Mouse (Mus musculus): Measurements from ENCODE around the gene Ift81. TPM values are rescaled to one million over a fixed set of nuclear protein-coding genes. Genes with fewer than 3 reads are reported as not detected.
A peak's percentile ranks its signal among the peaks of the same experiment; 100 is the strongest.

Gene Ift81
- total RNA-seq, 1 experiment = 7.4 TPM

- in situ Hi-C loops (cut with MboI; ENCODE audit: low sequenced_read_pairs in 2 of 2, unreplicated experiment in 2 of 2) = no loop called here
- H3K27ac ChIP-seq (ENCODE audit: insufficient read depth, low read depth, low read length, poor library complexity, severe bottlenecking) = no peak overlapping the region
- H3K9ac ChIP-seq (ENCODE audit: insufficient read depth, low read depth, low read length, poor library complexity, severe bottlenecking) = no peak overlapping the region
- no peak overlapping the region for H3K4me3 ChIP-seq (ENCODE audit: insufficient read depth in 1 of 2, low read depth in 1 of 2, low read length in 2 of 2, poor library complexity in 1 of 2, severe bottlenecking in 1 of 2)
- no peak for TF ChIP-seq HCFC1 (IDR thresholded peaks at IDR 0.05; ENCODE audit: borderline replicate concordance, insufficient read depth, low read length)
- TF ChIP-seq CHD2 (IDR thresholded peaks at IDR 0.05; ENCODE audit: low read depth, low read length) = no peak
- TF ChIP-seq MAFK (IDR thresholded peaks at IDR 0.05; ENCODE audit: insufficient read depth, low read depth, low read length) = no peak
- no peak for TF ChIP-seq ZC3H11A (IDR thresholded peaks at IDR 0.05; ENCODE audit: borderline replicate concordance, low read depth, low read length)
- no peak for TF ChIP-seq ZNF384 (IDR thresholded peaks at IDR 0.05; ENCODE audit: low read depth, low read length)
- no peaks in the 10 kb centered on the region for H3K36me3 ChIP-seq (ENCODE audit: control insufficient read depth, insufficient read depth, low read length, poor library complexity, severe bottlenecking)
- peaks cover 13 to 37% of the 10 kb centered on the region in 2 experiments for H3K4me1 ChIP-seq (ENCODE audit: control insufficient read depth in 2 of 2, insufficient read depth in 2 of 2, low read length in 2 of 2, poor library complexity in 1 of 2)
- H3K9me3 ChIP-seq (ENCODE audit: control insufficient read depth, insufficient read depth, low read depth, low read length) = no peaks in the 10 kb centered on the region
- DNase-seq (ENCODE audit: low read depth, low spot score) = no peak
These were observed 102.3 kb downstream of the Ift81 start for GRCm38 (mm10) chr5:122512011-122512410.

- Histone ChIP-seq H3K27ac (ENCODE audit: insufficient read depth, low read depth, low read length, poor library complexity, severe bottlenecking) (peak overlapping the region; percentile 9; the same call in 1 of the 2 replicates), H3K36me3 (ENCODE audit: control insufficient read depth, insufficient read depth, low read length, poor library complexity, severe bottlenecking) (no peaks in the 10 kb centered on the region), H3K9me3 (ENCODE audit: control insufficient read depth, insufficient read depth, low read depth, low read length) (no peaks in the 10 kb centered on the region), H3K4me1 (ENCODE audit: control insufficient read depth in 2 of 2, insufficient read depth in 2 of 2, low read length in 2 of 2, poor library complexity in 1 of 2) (peaks cover 12 to 32% of the 10 kb centered on the region in 2 experiments), H3K9ac (ENCODE audit: insufficient read depth, low read depth, low read length, poor library complexity, severe bottlenecking) (no peak overlapping the region; the same call in 1 of the 2 replicates), H3K4me3 (ENCODE audit: insufficient read depth in 1 of 2, low read depth in 1 of 2, low read length in 2 of 2, poor library complexity in 1 of 2, severe bottlenecking in 1 of 2) (no peak overlapping the region)
- DNase-seq (ENCODE audit: low read depth, low spot score) = no peak
- in situ Hi-C loops (cut with MboI; ENCODE audit: low sequenced_read_pairs in 2 of 2, unreplicated experiment in 2 of 2) = no loop called here
- TF ChIP-seq ZC3H11A (IDR thresholded peaks at IDR 0.05; ENCODE audit: borderline replicate concordance, low read depth, low read length) (no peak), MAFK (IDR thresholded peaks at IDR 0.05; ENCODE audit: insufficient read depth, low read depth, low read length) (no peak), HCFC1 (IDR thresholded peaks at IDR 0.05; ENCODE audit: borderline replicate concordance, insufficient read depth, low read length) (no peak), ZNF384 (IDR thresholded peaks at IDR 0.05; ENCODE audit: low read depth, low read length) (no peak), CHD2 (IDR thresholded peaks at IDR 0.05; ENCODE audit: low read depth, low read length) (no peak)
These were observed 102.9 kb downstream of the Ift81 start for GRCm38 (mm10) chr5:122511405-122511804.

GRCm38 (mm10) chr5:122510651-122511157 is 103.6 kb downstream of the Ift81 start:
- Histone ChIP-seq H3K4me1 (ENCODE audit: control insufficient read depth in 2 of 2, insufficient read depth in 2 of 2, low read length in 2 of 2, poor library complexity in 1 of 2) (peaks cover 12 to 26% of the 10 kb centered on the region in 2 experiments), H3K9me3 (ENCODE audit: control insufficient read depth, insufficient read depth, low read depth, low read length) (no peaks in the 10 kb centered on the region), H3K27ac (ENCODE audit: insufficient read depth, low read depth, low read length, poor library complexity, severe bottlenecking) (peak overlapping the region; percentile 9), H3K36me3 (ENCODE audit: control insufficient read depth, insufficient read depth, low read length, poor library complexity, severe bottlenecking) (no peaks in the 10 kb centered on the region), H3K9ac (ENCODE audit: insufficient read depth, low read depth, low read length, poor library complexity, severe bottlenecking) (peak overlapping the region; percentile 60; the same call in 1 of the 2 replicates), H3K4me3 (ENCODE audit: insufficient read depth in 1 of 2, low read depth in 1 of 2, low read length in 2 of 2, poor library complexity in 1 of 2, severe bottlenecking in 1 of 2) (peak overlapping the region; percentile 38 to 53)
- in situ Hi-C loops (cut with MboI; ENCODE audit: low sequenced_read_pairs in 2 of 2, unreplicated experiment in 2 of 2) = no loop called here
- TF ChIP-seq ZNF384 (IDR thresholded peaks at IDR 0.05; ENCODE audit: low read depth, low read length) (no peak), CHD2 (IDR thresholded peaks at IDR 0.05; ENCODE audit: low read depth, low read length) (no peak), MAFK (IDR thresholded peaks at IDR 0.05; ENCODE audit: insufficient read depth, low read depth, low read length) (no peak), HCFC1 (IDR thresholded peaks at IDR 0.05; ENCODE audit: borderline replicate concordance, insufficient read depth, low read length) (no peak), ZC3H11A (IDR thresholded peaks at IDR 0.05; ENCODE audit: borderline replicate concordance, low read depth, low read length) (no peak)
- DNase-seq (ENCODE audit: low read depth, low spot score) = no peak

GRCm38 (mm10) chr5:122509608-122510007 is 104.7 kb downstream of the Ift81 start:
- in situ Hi-C loops (cut with MboI; ENCODE audit: low sequenced_read_pairs in 2 of 2, unreplicated experiment in 2 of 2) = no loop called here
- Histone ChIP-seq H3K4me1 (ENCODE audit: control insufficient read depth in 2 of 2, insufficient read depth in 2 of 2, low read length in 2 of 2, poor library complexity in 1 of 2) (peaks cover 14 to 26% of the 10 kb centered on the region in 2 experiments), H3K36me3 (ENCODE audit: control insufficient read depth, insufficient read depth, low read length, poor library complexity, severe bottlenecking) (no peaks in the 10 kb centered on the region), H3K4me3 (ENCODE audit: insufficient read depth in 1 of 2, low read depth in 1 of 2, low read length in 2 of 2, poor library complexity in 1 of 2, severe bottlenecking in 1 of 2) (no peak overlapping the region), H3K27ac (ENCODE audit: insufficient read depth, low read depth, low read length, poor library complexity, severe bottlenecking) (no peak overlapping the region), H3K9ac (ENCODE audit: insufficient read depth, low read depth, low read length, poor library complexity, severe bottlenecking) (no peak overlapping the region), H3K9me3 (ENCODE audit: control insufficient read depth, insufficient read depth, low read depth, low read length) (no peaks in the 10 kb centered on the region)
- DNase-seq (ENCODE audit: low read depth, low spot score) = no peak
- TF ChIP-seq HCFC1 (IDR thresholded peaks at IDR 0.05; ENCODE audit: borderline replicate concordance, insufficient read depth, low read length) (no peak), ZC3H11A (IDR thresholded peaks at IDR 0.05; ENCODE audit: borderline replicate concordance, low read depth, low read length) (no peak), MAFK (IDR thresholded peaks at IDR 0.05; ENCODE audit: insufficient read depth, low read depth, low read length) (no peak), CHD2 (IDR thresholded peaks at IDR 0.05; ENCODE audit: low read depth, low read length) (no peak)
